16 mouse cellular contexts compared by ENCODE assay signal in the genomic region with DNA sequence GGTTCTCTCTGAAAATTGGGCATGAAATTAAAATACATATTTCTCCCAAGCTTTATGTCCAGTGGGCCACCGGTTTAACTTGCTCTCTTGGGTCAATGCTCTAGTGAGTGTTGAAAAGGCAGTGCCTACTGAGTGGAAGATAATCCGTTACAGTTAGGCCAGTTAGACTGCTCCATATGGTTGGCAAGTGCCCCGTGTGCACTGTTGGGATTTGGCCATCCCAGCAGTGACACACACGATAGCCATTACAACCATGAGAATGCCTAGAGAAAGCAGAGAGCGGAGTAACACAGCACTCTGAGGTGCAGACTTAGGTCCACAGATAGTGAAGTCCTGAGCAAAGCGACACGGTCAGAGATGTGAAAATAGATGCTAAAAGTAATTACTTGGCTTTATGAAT.
DNase-seq lines count a peak whose midpoint lies in the region; TF ChIP-seq lines count a peak whose summit lies in the region.
"Had no signal": no experiment of that assay in that cellular context is flagged by ENCODE, and none has a peak within 500 bp of the region (broad histone marks: within the 10 kb centered on the region; RNA-seq: fewer than 3 reads in every experiment).

No protein-coding gene starts in this region.

- TF ChIP-seq CTCF in gastrocnemius, adult 2 months (IDR thresholded peaks at IDR 0.05), result no peak

- DNase-seq in cerebellum, postnatal 25 days, result peak; percentile 25 to 62
- no peak for DNase-seq in cerebellum, adult 8-10 months
- peak; percentile 37 for DNase-seq in gastrocnemius, adult 2 months
- DNase-seq in gastrocnemius, postnatal 25 days, result no peak
- DNase-seq in left cerebral cortex, postnatal 4 days, result peak; percentile 28
- no peak for DNase-seq in left cerebral cortex, adult 18-20 months (ENCODE audit: low spot score in 2 of 2)
- DNase-seq: adrenal gland, adult 2 months; adrenal gland, postnatal 14 days; cerebellum, adult 18-20 months; gastrocnemius, postnatal 36 days; heart, adult 2 months; kidney, adult 18-20 months; kidney, adult 9 months had no signal

- H3K27ac ChIP-seq in gastrocnemius, adult 2 months, result no peak overlapping the region
- H3K27ac ChIP-seq: forebrain, embryonic 10.5 days; forebrain, embryonic 13.5 days; heart, adult 2 months; hindbrain, embryonic 13.5 days had no signal

- intact Hi-C loops in gastrocnemius, adult 2 months (cut with DNase I), result no loop called here
- intact Hi-C loops in left cerebral cortex, postnatal 4 days (cut with DNase I), result no loop called here

- no peak overlapping the region for H3K4me3 ChIP-seq in gastrocnemius, adult 2 months
- H3K4me3 ChIP-seq: forebrain, embryonic 10.5 days; forebrain, embryonic 13.5 days; heart, adult 2 months; hindbrain, embryonic 13.5 days had no signal

Comparison
In these comparisons a context has a peak if more than half of its experiments do, and no peak if none do; other contexts are left out.
1. DNase-seq: peak in cerebellum, postnatal 25 days (2 of 2), gastrocnemius, adult 2 months (single experiment) and left cerebral cortex, postnatal 4 days (single experiment); none in cerebellum, adult 8-10 months (single experiment), gastrocnemius, postnatal 25 days (single experiment) and left cerebral cortex, adult 18-20 months (0 of 2).